Mouse (Mus musculus) myocyte (in vitro differentiated cells): ENCODE measurements around the gene Heatr3.

Experiments
- CEBPB ChIP-seq: IDR thresholded peaks from 2 replicates; pipeline ENCODE4 v1.6.1; 2011; ENCODE audit warnings: mild to moderate bottlenecking, moderate library complexity; ENCODE audit not compliant: poor library complexity, insufficient read depth, severe bottlenecking
- MYOD1 ChIP-seq, 3 experiments: IDR thresholded peaks; one replicate each; pipeline ENCODE4 v1.6.1; 2011; ENCODE audit warnings: control low read depth in 2 of 3, low read depth in 2 of 3, mild to moderate bottlenecking in 2 of 3, moderate library complexity in 1 of 3; ENCODE audit not compliant: insufficient read length in 2 of 3, control insufficient read depth in 1 of 3
- POLR2A ChIP-seq: IDR thresholded peaks from one replicate; pipeline ENCODE4 v1.6.1; 2011; ENCODE audit warnings: low read depth, mild to moderate bottlenecking, control low read depth, moderate library complexity; ENCODE audit not compliant: insufficient read length
- TCF12 ChIP-seq: IDR thresholded peaks from one replicate; pipeline ENCODE4 v1.6.1; 2011; ENCODE audit warnings: mild to moderate bottlenecking, control low read depth; ENCODE audit not compliant: poor library complexity, insufficient read depth, severe bottlenecking
- USF1 ChIP-seq: IDR thresholded peaks from one replicate; pipeline ENCODE4 v1.6.1; 2011; ENCODE audit warnings: low read depth, mild to moderate bottlenecking, control low read depth, moderate library complexity

- TF ChIP-seq CEBPB (no peak), POLR2A (peak; percentile 18), TCF12 (no peak), USF1 (no peak), MYOD1 (IDR thresholded peaks at IDR 0.05; ENCODE audit: control insufficient read depth in 1 of 3, insufficient read length in 2 of 3, low read depth in 2 of 3) (no peak)
These were observed 62.3 kb downstream of the Heatr3 start for GRCm38 (mm10) chr8:88199700-88200601.
